Mouse (Mus musculus) embryo, embryonic 9.5 days (tissue): ENCODE results near the gene Stmn1.

Source experiments
- DNase-seq: peaks from one replicate; pipeline ENCODE4 v3.0.0-alpha.2; 2017; ENCODE audit errors: extremely low spot score

The Stmn1 gene

DNA sequence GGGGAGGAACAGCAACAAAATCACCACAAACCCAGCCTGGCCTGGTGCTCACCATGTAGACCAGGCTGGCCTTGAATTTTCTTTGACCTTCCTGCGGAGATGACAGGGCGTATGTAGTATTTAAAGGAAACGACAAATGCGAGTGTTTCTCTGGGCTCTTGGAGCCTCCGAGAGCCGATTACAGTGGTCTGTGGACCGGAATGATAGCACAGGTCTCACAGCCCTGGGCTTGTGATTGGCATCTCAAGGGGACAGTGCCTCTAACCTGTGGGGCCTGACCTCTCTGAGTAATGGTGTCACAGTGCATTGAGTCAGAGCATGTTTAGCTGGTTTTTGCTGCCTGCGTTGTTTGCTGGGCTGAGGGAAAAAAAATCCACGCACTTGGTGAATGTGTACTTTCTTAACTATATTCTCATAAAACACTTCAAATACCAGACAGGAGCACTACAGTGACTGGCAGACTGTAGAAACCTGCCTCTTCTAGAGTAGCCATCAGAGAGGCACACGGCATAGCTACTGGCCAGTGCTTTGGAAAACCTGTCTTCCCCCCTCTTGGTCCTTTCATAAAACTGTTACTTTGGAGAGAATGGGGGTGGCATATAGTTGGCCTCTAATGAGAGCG, 46.3 kb downstream of the Stmn1 start:
- DNase-seq, result no peak

GRCm38 (mm10) chr4:134515614-134516013, 47.5 kb downstream of the Stmn1 start:
- no peak for DNase-seq

DNA sequence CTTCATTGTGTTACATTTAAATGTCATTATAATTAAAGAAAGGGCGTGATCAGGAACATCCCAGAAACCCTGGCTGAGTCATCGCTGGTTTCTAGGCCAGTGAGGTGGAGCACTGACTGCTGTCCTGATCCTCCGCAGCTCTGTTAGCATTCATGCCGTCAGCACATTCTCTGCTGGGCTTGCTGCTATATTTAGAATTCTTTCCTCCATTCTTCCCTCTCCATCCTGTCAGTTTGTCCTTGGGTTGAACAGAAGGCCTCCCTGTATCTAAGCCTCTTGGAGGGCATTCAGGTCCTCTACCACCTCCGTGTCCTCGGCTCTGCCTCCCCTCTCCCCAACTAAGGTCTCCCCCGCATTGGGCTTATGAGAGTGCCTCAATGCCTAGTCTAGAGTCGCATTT, 48.9 kb downstream of the Stmn1 start:
- DNase-seq, result no peak

DNA sequence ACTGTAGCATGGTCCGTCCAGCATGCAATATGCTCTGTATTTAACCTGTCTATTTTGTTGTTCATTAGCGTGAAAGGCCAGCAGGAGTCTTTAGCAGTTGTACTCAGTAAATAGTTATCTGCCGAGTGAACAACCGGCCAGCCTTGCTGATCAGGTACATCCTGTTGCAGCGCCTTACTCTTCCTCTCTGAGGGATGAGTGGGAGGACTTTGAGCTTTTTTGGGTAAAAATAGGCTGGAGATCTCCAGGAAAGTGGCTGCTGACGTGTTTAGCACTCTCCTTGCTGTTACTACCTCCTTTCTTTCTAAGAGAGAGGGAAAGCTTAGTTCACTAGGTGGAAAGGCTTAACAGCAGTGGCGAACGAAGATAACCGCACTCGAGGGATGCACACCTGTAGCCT, 49.6 kb downstream of the Stmn1 start:
- no peak for DNase-seq

DNA sequence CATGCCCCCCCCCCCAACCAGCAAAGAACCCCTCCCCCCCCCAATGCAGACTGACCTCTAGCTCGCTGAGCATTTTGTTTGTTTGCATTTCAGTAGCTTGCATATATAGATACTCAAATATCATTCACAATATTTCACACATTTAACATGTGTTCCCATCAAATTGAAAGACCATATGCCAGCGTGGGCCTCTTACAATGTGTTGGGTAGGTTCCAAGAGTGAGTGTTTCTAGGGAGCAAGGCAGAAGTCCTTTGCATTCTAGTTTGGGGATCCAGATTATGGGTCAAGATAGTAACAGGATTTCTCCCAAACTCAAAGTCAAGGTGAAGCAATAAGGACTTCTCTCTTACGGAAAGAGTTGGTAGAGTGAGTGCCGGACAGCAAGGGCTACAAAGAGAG, 50.4 kb downstream of the Stmn1 start:
- DNase-seq, result no peak

DNA sequence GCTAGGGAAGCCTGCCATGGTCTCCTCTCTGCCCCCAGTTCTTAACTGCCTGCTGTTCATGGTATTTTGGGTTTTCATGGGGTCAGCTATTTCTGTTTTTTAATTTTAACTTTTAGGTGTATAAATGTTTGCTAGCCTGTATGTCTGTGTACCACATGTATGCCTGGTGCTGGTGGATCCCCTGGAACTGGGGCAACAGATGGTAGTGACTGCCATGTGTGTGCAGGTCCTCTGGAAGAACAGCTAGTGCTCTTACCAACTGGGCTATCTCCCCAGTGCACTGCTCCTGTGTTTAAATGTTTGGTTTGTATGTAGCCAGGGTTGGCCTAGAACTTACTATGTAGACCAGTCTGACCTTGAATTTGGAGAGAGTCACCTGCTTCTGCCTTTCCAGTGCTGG, 51.2 kb downstream of the Stmn1 start:
- no peak for DNase-seq
